Mouse (Mus musculus): ENCODE results near the gene Ccdc136.

DNA sequence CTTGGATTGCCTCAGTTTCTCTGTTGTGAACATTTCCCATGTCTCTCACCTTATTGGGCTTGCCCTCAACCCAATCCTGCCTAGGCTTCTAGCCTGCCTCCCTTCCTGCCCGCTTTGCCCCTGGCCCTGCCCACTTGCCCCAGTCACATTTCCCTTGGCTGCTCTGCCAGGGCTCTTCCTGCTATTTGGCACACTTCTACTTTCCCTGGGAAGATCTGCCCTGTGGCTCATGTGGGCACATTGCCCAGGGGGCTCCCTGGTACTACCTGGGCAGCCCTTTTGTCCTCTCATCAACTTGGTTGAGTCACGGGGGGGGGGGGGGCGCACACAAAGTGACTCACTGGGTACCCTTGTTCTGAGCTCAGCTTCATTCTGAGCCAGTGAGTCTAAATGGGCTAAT, 36.0 kb downstream of the Ccdc136 start:
- no peak for TF ChIP-seq MAFK (IDR thresholded peaks at IDR 0.05; ENCODE audit: insufficient read depth, low read depth, low read length)
- no peak for TF ChIP-seq CHD2 (IDR thresholded peaks at IDR 0.05; ENCODE audit: low read depth, low read length)
- TF ChIP-seq ZNF384 (IDR thresholded peaks at IDR 0.05; ENCODE audit: low read depth, low read length), result no peak

Measured in ES-E14 (cell line).